Mouse (Mus musculus) retina, embryonic 14.5 days (tissue): ENCODE data around the gene Mbd5.
A peak's percentile ranks its signal among the peaks of the same experiment; 100 is the strongest.
"Not testable (repeated sequence)": the region's sequence is repeated elsewhere in the genome, so short reads cannot be mapped to it uniquely, and the experiment has no call there.

Experiments
- DNase-seq: peaks from one replicate; pipeline ENCODE4 v3.0.0-alpha.2; 2015; ENCODE audit warnings: low spot score

Mbd5 gene

DNA sequence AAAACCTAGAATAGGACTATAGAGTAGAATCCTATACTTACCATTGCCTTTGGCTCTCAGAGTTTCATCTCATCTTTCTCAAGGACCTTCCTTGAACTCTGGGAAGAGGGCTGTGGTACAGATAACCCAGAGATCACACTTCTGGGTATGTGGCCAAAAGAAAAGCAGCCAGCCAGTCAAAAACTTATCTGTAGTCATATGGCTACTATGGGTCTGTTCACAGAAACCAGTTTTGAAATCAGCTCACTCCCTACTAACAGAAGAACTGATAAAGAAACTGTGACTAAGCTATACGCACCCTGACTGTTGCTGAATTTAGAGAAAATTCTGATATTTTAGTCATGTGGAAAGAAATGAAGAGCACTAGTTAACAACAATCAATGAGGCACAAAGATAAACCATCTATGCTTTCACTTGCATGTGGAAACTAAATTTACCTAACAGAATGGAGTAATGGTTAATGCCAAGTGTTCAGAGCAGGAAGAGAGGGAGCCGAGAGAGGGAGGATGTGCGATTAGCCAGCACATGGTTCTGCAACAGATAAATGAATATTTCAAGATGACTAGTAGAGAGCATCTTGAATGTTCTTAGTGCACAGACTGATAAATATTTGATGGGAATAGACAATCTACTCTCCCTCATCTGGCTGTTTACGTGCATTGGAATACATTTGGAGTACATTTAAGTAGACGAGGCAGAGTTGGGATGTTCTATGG, 211.1 kb downstream of the Mbd5 start:
- DNase-seq = peak; percentile 9

DNA sequence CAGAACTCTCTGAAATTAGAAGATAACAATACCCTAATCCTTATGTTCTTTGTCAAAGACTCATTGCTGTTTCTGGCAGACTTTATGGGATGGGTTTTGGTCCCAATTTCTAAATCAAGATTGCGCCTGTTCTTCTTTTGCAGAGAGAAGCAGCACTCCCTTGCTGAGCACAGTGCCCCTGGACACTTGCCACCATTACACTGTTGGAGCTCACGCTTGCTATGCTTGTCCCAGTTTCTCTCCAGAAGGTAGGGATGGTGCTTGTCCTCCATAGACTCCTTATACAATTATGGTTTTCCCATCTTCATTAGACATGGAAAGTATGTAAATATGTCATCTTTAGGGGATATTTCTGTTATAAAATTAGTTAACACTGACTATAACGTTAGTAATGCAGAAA, 220.5 kb downstream of the Mbd5 start:
- DNase-seq = no peak

DNA sequence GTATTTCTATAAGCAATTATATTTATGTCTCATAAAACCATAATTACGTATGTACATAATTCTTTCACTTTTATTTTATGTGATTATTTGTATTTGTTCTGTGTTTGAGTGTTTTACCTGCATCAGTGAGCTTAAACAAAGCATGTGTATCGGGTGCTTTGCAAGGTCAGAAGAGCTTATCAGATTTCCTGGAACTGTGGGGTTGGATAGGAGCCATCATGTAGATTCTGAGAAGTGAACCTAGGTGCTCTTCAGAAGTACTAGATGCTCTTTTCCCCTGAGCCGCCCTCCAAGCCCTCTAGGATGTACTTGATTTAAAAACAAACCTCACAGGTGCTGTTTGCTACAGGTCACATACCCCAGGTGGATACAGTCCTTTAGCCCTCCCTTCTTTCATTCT, 227.7 kb downstream of the Mbd5 start:
- no peak for DNase-seq

DNA sequence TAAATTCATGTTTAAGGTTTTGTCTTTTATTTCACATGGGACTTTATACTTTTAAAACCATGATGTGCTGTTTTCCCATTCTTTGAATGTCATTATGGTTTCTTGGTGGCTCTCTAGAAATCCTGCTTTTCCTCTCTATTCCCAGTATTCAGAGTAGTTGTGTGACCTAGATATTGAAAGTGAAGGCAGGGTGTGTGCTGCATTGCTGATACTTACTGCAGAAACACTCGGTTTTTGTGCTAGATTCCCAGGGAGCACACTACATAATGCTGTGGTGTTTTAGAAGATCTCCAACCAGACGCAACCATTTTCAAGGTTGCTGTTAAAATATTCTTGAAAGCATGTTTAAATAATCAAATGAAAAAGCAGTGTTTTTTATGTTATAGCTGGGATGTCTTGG, 241.7 kb downstream of the Mbd5 start:
- peak; percentile 13 for DNase-seq

DNA sequence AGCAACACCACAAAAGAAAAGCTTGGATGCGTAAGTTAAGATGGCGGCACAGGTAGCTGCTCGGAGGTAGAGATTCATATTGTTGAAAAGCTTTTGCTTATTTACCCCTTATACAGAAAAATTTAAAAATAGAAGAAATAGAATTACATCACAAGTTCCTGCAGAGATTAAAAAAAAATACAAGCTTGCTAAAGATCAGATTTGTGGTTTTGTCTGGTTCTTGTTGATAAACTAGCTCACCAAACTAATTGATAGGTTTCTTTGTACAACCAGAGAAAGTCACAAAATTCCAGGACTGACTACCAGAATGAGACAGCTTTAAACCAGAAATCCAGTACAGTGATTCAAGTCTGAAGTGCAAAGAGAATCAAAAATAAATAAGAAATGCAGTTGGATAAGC, 242.4 kb downstream of the Mbd5 start:
- DNase-seq = no peak

DNA sequence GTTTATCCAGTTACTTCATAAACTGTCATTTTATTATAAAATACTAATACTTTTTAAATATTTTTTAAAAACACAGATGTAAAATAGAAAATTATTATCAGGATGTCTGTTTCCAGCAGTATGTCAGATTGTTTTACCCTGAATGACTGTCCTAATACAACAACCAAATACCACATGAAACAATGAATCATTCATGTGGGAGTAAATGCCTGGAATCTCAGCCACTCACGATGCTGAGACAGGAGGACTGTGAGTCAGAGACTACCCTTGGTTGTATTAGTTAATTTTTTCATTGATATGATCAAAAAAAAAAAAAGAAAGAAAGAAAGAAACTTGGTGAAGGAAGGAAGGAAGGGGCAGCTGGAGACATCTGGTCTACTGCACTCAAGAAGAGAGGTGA, 254.8 kb downstream of the Mbd5 start:
- no peak for DNase-seq

DNA sequence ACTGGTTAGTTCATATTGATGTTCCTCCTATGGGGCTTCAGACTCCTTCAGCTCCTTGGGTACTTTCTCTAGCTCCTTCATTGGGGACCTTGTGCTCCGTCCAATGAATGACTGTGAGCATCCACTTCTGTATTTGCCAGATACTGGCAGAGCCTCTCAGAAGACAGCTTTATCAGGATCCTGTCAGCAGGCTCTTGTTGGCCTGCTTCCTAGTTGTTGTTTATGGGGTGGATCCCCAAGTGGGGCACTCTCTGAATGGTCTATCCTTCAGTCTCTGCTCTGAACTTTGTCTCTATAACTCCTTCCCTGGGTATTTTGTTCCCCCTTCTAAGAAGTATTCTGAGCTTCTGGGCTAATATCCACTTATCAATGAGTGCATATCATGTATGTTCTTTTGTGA, 256.4 kb downstream of the Mbd5 start:
- DNase-seq = not testable (repeated sequence)

DNA sequence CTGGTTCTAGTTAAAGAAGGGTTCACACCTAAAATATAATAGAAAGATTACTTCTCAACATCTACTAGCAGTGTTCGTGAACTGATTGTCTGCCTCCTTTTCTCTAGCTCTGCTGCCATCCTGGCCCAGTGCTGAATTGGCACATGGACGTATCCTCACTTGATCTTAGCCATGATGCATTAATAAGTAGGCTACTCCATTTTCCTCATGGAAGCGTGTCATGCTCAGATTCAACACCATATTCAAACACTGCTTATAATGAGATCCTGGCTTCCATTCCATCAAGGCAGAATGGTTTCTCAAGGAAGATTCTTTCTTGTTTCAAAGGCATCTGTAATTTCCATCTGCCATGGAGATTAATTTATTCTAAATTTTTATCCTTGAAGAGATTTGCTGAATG, 260.0 kb downstream of the Mbd5 start:
- no peak for DNase-seq

DNA sequence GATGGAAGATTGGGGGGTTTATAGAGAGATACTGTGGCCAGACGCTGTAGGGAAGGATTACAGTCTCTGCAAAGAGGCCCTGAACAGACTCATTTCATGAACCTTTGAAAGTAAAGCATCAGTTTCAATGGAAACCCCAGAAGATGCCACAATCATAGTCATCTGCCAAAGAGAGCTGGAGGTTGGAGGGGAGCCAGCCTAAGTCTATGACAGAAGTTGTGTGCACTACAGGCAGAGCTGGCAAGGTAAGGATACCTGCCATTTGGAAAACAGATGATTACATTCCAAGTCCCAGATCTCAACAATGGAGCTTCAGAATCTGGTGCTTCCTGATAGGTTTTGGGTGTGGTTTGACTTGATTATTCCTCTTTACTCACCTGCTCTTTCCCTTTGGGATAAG, 261.1 kb downstream of the Mbd5 start:
- no peak for DNase-seq

DNA sequence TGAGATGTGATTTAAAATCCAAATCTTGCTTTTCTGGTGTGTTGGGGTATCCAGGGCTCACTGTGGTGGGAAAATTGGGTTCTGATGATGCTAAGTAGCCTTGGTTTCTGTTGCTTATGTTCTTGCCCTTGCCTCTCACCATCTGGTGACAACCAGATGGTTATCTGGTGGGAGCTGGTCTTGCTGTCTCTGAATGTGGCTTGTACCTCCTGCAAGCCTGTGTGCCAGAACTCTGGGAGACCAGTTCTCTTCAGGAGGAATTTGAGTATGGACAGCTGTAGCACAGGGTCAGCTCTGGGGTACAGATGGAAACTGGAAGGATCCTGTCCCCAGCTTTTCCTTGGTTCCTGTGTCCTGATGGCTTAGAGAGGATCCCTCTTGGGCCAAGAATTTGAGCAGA, 280.4 kb downstream of the Mbd5 start:
- no peak for DNase-seq

DNA sequence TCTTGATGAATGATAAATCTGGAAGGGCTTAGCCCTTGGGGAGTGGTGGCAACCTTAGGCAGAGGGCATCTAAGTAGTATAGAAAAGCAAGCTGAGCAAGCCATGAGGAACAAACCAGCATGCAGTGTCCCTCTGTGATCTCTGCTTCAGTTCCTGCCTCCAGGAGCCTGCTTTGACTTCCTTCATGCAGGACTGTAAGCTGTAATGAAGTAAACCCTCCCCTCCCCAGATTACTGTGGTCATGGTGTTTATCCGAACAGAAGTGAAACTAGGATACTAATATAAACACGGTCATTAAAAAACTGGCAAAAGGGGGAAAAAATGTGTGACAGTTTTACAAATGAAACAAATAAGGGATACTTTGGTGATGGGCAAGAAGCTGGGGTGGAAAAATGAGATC, 284.8 kb downstream of the Mbd5 start:
- no peak for DNase-seq

DNA sequence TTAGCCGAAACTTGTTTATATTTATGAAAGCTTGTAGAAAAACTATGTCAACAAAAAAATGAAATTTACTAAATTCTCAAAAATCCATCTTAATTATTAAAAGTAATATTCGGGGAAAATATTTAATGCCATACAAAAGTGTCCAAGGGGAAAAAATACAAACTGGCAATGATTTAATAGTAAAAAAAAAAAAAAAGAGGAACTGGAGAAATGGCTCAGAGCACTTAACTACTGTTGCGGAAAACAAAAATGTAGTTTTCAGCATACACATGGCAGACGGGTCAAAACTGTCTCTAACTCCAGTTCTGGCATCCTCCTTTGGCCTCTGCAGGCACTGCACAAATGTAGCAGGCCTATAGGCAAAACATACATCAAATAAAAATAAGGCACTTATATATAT, 292.4 kb downstream of the Mbd5 start:
- no peak for DNase-seq

DNA sequence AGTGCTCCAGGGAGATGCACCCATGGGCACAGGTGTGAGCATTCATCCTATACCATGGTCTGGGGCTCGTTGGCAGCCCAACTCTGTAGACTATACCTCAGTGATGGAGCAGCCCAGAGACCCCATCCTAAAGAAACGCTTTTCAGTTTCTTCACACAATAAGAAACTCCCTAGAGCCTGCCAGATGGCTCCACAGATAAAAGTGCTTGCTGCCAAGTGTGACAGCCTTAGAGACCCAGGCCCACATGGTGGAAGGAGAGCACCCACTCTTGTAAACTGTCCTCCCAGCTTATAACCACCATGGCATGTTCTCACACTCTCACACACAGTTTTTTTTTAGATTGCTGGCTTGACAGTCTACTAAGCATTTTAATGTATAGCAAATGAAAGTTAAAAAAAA, 314.8 kb downstream of the Mbd5 start:
- no peak for DNase-seq

DNA sequence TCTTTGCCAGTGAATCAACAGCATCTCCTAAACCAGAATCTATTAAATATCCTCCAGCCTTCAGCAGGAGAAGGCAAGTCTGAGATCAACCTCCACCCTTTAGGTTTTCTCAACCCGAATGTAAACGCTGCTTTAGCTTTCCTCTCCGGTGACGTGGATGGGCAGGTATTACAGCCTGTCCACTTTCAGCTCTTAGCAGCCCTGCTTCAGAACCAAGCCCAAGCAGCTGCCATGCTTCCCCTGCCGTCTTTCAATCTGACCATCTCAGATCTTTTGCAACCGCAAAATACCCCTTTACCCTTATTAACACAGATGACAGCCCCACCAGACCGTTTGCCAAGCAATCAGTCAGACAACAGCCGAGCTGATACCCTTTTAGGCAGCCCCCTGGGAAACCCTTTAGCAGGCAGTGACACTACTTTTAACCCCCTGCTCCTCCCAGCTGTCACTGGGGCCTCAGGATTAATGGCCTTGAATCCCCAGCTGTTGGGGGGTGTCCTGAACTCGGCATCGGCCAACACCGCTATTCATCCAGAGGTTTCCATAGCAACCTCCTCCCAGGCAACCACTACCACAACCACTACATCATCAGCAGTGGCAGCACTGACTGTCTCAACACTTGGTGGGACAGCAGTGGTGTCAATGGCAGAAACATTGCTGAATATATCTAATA, 323.1 kb downstream of the Mbd5 start:
- DNase-seq = peak; percentile 74

DNA sequence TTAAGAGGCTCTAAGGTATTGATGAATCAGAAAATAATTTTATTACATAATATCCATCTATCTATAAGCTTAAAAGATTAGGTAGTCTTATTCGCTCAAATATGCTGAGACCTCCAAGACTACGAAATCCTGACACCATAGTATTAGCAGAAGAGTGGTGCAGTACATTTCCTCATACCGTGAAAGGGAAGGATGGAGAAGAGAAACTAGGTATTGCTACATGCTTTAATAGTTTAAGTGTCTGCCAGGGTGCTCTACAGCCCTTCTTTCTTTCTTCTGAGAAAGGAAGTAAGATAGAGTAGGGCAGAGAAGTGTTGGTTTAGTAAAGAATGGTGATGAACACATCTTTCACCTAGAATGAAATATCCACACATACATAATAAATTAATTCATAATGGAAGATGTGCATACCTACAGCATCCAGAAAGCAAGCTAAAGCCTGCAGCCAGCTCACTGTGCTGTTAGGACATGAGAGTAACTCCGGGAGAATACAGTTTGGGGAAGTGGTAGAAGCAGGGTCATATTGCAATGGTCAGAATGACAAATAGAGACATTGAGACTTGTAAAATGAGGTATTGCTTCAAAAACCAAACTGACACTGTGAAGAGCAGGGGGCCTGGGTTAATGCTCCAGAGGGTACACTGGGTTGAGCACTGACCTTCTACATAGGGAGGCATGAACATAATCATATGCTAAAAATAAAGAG, 326.9 kb downstream of the Mbd5 start:
- no peak for DNase-seq

DNA sequence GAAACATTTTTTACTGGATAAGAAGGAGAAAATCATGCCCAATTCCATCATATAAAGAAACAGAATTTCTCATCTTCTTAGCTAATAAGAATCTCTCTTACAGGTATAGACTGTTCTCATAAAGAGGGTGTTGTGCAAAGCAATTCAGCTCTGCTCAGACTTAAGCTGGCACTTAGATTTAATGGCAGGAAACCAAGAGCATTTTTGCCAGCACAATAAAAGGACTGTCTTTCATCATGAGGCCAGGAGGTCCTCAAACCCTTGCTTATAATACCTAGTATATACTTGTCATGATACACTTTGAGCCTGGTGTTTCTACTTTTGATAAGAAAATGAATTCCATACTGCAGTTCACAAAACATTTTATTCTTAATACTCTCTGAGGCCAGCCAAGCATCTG, 331.2 kb downstream of the Mbd5 start:
- DNase-seq = no peak

DNA sequence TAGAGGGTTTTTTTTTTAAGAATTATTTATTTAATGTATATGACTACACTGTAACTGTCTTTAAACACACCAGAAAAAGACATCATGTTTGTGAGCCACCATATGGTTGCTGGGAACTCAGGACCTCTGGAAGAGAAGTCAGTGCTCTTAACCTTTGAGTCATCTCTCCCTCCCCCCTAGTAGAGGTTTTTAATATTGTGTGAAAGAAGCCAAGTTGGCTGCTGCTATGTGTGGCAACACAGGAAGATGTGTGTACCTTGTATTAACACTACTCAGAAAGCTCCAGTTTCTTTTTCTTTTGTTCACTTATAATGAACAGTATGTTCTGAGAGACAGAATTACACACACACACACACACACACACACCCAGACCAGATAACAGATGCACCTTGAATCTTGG, 334.3 kb downstream of the Mbd5 start:
- DNase-seq = no peak

DNA sequence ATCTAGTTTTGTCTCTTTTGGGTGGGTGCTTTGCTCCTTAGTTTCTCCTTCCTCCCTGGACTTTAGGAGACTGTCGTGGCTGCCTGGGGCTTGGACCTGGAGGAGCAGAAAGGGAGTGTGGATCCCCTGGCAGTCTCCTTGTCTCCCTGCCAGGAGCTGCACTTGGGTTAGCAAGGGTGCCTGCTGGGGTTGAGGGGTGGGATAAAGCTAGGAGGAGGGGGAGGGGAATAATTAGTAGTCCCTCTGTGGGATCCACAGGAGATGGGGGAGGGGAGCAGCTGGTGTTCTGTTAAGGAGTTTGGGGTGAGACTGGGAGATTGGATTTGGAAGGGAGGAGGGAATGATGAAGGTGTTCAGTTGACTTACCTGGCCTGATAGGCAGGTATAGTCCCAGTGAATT, 337.7 kb downstream of the Mbd5 start:
- DNase-seq = peak; percentile 17

DNA sequence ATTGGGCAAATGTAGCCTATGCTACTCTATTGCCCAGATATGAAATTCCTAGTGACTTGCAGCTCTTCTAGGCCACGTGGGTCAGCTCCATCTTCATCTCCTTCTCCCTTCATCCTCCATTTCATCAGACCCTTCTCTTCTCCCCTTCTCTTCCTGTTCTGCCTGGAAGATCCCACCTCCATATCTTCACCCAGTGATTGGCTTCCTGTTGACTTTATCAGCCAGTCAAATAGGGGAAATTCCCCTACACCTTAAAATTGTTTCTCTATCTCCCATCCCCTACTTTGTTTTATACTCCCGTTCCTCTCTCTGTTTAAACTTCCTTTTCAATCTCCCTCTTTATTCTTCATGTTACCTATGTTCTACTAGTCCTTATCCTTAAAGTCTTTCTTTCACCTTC, 342.4 kb downstream of the Mbd5 start:
- DNase-seq = no peak

DNA sequence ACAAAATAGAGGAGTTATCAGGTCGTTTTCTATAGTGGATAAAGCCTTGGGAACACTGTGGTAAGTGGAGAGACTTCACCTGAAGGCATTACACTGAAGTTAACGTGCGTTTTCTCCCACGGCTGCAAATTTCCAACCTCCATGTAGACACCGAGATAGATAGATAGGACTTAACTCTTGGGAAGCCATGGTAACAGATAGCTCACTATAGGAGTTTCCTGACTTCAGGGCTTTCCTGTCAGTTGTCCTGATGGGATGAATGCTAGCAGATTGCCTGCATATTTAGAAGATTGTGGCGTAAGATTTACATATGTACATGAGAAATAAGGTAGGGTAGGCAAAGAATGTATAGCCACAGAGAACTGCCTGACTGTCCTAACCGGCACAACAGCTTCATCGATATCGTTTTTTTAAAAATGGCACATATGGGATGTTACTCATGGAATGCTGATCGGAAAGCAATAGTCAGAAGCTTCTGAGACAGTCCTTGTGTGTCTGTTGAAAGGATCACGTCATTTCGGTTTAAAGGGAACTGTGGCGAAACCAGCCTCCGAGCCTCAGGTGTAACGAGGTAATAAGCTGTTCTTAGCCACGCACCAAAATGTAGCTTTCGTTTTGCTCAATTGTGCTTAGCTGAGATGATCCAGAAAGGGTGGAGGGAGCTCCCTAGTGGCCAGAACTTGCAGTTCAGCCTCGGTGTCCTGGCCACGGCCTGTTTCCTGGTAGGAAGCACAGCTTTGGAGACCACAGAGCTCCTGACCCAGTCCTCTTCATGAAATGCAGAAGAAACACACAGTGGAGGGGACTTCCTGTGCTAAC, 363.5 kb downstream of the Mbd5 start:
- DNase-seq = peak; percentile 86

DNA sequence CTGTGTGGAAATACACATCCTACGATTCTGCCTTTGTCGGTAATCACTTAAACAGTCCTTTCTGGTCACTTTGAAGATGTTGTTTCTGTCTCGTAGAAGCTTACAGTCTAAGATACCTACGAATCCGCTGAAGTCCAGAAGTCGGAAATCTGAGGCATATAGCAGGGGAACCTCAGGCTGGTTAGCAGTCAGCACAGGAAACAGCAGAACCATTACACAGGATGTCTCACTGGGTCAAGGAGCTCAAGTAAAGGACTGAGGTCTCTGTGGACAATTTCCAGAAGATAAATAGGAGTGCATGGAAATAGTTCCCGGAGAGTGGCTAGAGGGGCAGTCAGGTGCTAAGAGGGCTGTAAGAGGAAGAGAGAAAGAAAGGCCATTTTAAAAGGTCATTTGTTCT, 384.3 kb downstream of the Mbd5 start:
- DNase-seq = no peak

DNA sequence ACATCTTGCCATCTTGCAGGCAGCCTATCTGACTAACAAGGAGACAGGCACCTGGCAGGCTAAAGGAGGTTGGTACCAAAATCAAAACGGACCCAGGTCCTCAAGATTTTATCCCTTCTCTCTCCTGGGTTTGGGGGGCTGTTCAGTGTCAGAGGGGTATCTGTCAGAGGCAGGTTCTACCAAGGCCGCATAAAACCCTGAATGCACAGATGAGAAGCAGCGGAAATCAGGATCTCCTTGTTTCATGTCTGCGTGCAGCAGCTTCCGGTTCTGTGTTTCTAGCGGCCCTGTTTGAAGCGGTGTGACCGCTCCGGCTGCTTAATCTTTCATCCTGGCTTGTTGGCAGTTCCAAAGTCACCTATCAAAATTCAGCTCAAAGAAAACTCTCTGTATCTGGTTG, 386.0 kb downstream of the Mbd5 start:
- no peak for DNase-seq

DNA sequence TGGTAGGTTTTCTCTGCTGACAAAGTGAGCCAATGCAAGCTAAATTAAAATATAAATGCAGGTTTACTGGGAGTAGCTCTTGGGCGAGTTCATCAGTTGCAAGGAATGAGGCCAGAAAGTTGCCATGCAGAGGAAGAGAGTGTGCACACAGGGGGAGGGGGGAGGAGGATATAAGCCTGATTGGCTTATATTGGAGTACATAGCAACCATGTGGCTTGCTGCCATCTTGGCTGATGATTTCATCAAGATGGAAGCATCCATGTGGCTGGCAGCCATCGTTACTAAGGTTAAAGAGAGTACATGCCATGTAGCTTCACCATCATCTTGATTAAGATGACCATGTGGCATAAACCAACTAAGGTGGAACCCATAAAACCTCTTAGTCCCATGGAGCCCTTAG, 395.0 kb downstream of the Mbd5 start:
- DNase-seq = no peak
